Mouse (Mus musculus) stomach, embryonic 14.5 days (tissue): Measurements from ENCODE around the gene Tmem274. TPM values are rescaled to one million over a fixed set of nuclear protein-coding genes. Genes with fewer than 3 reads are reported as not detected.
"Not testable (repeated sequence)": the region's sequence is repeated elsewhere in the genome, so short reads cannot be mapped to it uniquely, and the experiment has no call there.

Experiments used
- ATAC-seq: fragments of 200-750 bp; cut with Nextera tagmentation; 2 replicates; pipeline ENCODE4 v1.8.0; 2017; ENCODE audit warnings: low read depth, moderate TSS enrichment; ENCODE audit not compliant: insufficient number of reproducible peaks, insufficient read depth, low FRiP score
- H3K27ac ChIP-seq: fragments of 300-500 bp; sonication (generic); 2 replicates; pipeline ENCODE4 v1.5.1; 2014; ENCODE audit warnings: mild to moderate bottlenecking, low read length, moderate library complexity, mixed read lengths
- H3K27me3 ChIP-seq: fragments of 300-500 bp; sonication (generic); 2 replicates; pipeline ENCODE4 v1.6.1; 2014; ENCODE audit warnings: low read length, control low read depth, mixed read lengths; ENCODE audit not compliant: control insufficient read depth, insufficient read depth
- H3K36me3 ChIP-seq: fragments of 300-500 bp; sonication (generic); 2 replicates; pipeline ENCODE4 v1.6.1; 2014; ENCODE audit warnings: mild to moderate bottlenecking, control low read depth, low read length, moderate library complexity, mixed read lengths; ENCODE audit not compliant: control insufficient read depth, insufficient read depth
- H3K4me1 ChIP-seq: fragments of 300-500 bp; sonication (generic); 2 replicates; pipeline ENCODE4 v1.6.1; 2014; ENCODE audit warnings: low read length, control low read depth, mixed read lengths; ENCODE audit not compliant: control insufficient read depth, insufficient read depth
- H3K4me2 ChIP-seq: fragments of 300-500 bp; sonication (generic); replicated peaks from 2 replicates; pipeline ENCODE4 v1.6.1; 2014; ENCODE audit warnings: low read depth, low read length, control low read depth
- H3K4me3 ChIP-seq: fragments of 300-500 bp; sonication (generic); 2 replicates; pipeline ENCODE4 v1.5.1; 2014; ENCODE audit warnings: low read depth, low read length, control low read depth
- H3K9ac ChIP-seq: fragments of 300-500 bp; sonication (generic); replicated peaks from 2 replicates; pipeline ENCODE4 v1.6.1; 2014; ENCODE audit warnings: low read depth, mild to moderate bottlenecking, control low read depth, low read length, moderate library complexity, mixed read lengths
- H3K9me3 ChIP-seq: fragments of 300-500 bp; sonication (generic); 2 replicates; pipeline ENCODE4 v1.6.1; 2016; ENCODE audit warnings: low read depth, low read length, control low read depth; ENCODE audit not compliant: control insufficient read depth
- WGBS: fragments of 180-500 bp; shearing (Covaris S2); extraction: QIAGEN DNeasy Blood & Tissue Kit; methylation state at CpG from one replicate; pipeline ENCODE4 v1.1.7; 2014; 5-methylcytosine and 5-hydroxymethylcytosine counted together
- polyA plus RNA-seq: library from polyadenylated mRNA; unstranded; fragments of >200 nt; fragmentation: Nextera tagmentation; extraction: Ambion mirVana; gene quantifications from 2 replicates; pipeline ENCODE4 v1.2.1, GENCODE M21; 2014

Tmem274 gene
- polyA plus RNA-seq, 1 experiment from 2014 or later = not detected

DNA sequence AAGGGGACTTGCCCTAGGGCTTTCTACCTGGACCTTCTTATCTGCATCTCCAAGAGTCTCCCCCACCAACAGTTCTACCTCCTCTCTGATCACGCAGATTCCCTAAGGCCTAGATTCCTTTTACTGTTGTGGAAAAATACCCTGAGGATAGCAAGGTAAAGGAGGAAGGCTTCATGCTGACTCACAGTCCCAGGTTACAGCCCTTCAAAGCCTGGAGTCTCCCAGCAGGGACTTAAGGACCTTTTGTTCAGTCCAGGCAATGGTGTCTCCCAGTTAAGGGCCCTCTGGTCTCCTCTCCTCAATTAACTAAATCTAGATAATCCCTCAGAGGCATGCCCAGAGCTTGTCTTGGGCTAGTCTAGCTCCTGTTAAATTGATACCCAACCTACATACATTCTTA is 30.9 kb upstream of the Tmem274 start:
- no peak overlapping the region for H3K9ac ChIP-seq

GRCm38 (mm10) chr4:149450636-149451035 is 26.5 kb upstream of the Tmem274 start:
- Histone ChIP-seq H3K4me1 (peaks cover 2% of the 10 kb centered on the region; the same call in 1 of the 2 replicates), H3K9me3 (no peaks in the 10 kb centered on the region), H3K27me3 (no peaks in the 10 kb centered on the region), H3K27ac (no peak overlapping the region), H3K36me3 (no peaks in the 10 kb centered on the region), H3K4me3 (no peak overlapping the region), H3K4me2 (no peak overlapping the region), H3K9ac (no peak overlapping the region)
- 84% methylated on average over 3 of the region's 3 CpGs for WGBS
- ATAC-seq = no peak

More for the DNA sequence above, 30.9 kb upstream of the Tmem274 start:
- no peak overlapping the region for H3K4me3 ChIP-seq
- H3K36me3 ChIP-seq = no peaks in the 10 kb centered on the region
- 63% methylated on average over 1 of the region's 1 CpGs for WGBS
- peak overlapping the region; percentile 88 for H3K27ac ChIP-seq
- no peak for ATAC-seq
- H3K4me1 ChIP-seq = peaks cover 4% of the 10 kb centered on the region; the same call in 1 of the 2 replicates
- H3K9me3 ChIP-seq = no peaks in the 10 kb centered on the region
- peak overlapping the region; percentile 46; the same call in 1 of the 2 replicates for H3K4me2 ChIP-seq
- H3K27me3 ChIP-seq = no peaks in the 10 kb centered on the region

GRCm38 (mm10) chr4:149453656-149454055 is 23.5 kb upstream of the Tmem274 start:
- Histone ChIP-seq H3K9me3 (no peaks in the 10 kb centered on the region), H3K4me2 (no peak overlapping the region), H3K9ac (no peak overlapping the region), H3K36me3 (no peaks in the 10 kb centered on the region), H3K4me3 (no peak overlapping the region), H3K27me3 (no peaks in the 10 kb centered on the region), H3K27ac (no peak overlapping the region), H3K4me1 (no peaks in the 10 kb centered on the region)
- no peak for ATAC-seq
- 86% methylated on average over 4 of the region's 4 CpGs for WGBS

GRCm38 (mm10) chr4:149454263-149454662 is 22.9 kb upstream of the Tmem274 start:
- no peak for ATAC-seq
- Histone ChIP-seq H3K27ac (no peak overlapping the region), H3K4me1 (no peaks in the 10 kb centered on the region), H3K27me3 (no peaks in the 10 kb centered on the region), H3K4me2 (no peak overlapping the region), H3K9me3 (no peaks in the 10 kb centered on the region), H3K9ac (no peak overlapping the region), H3K36me3 (no peaks in the 10 kb centered on the region), H3K4me3 (no peak overlapping the region)
- 81% methylated on average over 17 of the region's 17 CpGs for WGBS

DNA sequence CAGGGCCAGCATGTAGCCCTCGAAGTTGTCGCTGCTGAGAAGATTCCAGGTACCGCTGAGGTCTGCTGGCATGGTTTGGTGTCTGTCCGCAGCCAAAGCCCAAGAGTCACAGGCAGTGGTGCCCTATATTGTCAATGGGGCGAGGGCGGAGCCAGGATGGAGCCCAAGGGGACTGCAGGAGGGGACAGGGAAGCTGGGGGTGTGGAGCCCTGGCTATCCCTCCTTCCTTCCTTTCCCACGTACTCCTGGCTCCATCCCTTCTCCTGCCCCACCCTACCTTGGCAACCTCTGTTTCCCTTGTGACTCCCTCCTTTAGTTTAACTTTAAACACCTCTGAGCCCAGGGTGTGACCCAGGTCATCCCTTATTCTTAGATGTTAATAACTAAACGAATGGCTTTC is 22.3 kb upstream of the Tmem274 start, which contains the start of gene Rbp7:
Gene Rbp7, minus strand, starts transcription at position 100 of the 400 bp plus-strand sequence.
- H3K4me3 ChIP-seq = no peak within 1 kb of the TSS
- WGBS = 49% methylated on average over 8 of the region's 8 CpGs
- no peak for ATAC-seq
- no peaks in the 10 kb centered on the region for H3K4me1 ChIP-seq
- H3K27ac ChIP-seq = no peak within 1 kb of the TSS
- H3K9me3 ChIP-seq = no peaks in the 10 kb centered on the region
- no peaks in the 10 kb centered on the region for H3K36me3 ChIP-seq
- H3K27me3 ChIP-seq = no peaks in the 10 kb centered on the region
- H3K9ac ChIP-seq = no peak within 1 kb of the TSS
- no peak within 1 kb of the TSS for H3K4me2 ChIP-seq

GRCm38 (mm10) chr4:149457163-149457562 is 20.0 kb upstream of the Tmem274 start:
- H3K4me2 ChIP-seq, H3K4me3 ChIP-seq: not testable (repeated sequence)
- 86% methylated on average over 27 of the region's 27 CpGs for WGBS

GRCm38 (mm10) chr4:149457831-149458430 is 19.2 kb upstream of the Tmem274 start:
- no peaks in the 10 kb centered on the region for H3K27me3 ChIP-seq
- H3K4me3 ChIP-seq = no peak overlapping the region
- H3K9ac ChIP-seq = no peak overlapping the region
- no peaks in the 10 kb centered on the region for H3K36me3 ChIP-seq
- H3K4me2 ChIP-seq = no peak overlapping the region
- 78% methylated on average over 6 of the region's 6 CpGs for whole genome bisulfite sequencing
- no peaks in the 10 kb centered on the region for H3K4me1 ChIP-seq
- H3K27ac ChIP-seq = no peak overlapping the region
- ATAC-seq = no peak
- H3K9me3 ChIP-seq = no peaks in the 10 kb centered on the region

More at GRCm38 (mm10) chr4:149457163-149457562, 20.0 kb upstream of the Tmem274 start:
- not testable (repeated sequence) for H3K9me3 ChIP-seq, H3K27me3 ChIP-seq, H3K9ac ChIP-seq, ATAC-seq, H3K27ac ChIP-seq, H3K4me1 ChIP-seq, H3K36me3 ChIP-seq

DNA sequence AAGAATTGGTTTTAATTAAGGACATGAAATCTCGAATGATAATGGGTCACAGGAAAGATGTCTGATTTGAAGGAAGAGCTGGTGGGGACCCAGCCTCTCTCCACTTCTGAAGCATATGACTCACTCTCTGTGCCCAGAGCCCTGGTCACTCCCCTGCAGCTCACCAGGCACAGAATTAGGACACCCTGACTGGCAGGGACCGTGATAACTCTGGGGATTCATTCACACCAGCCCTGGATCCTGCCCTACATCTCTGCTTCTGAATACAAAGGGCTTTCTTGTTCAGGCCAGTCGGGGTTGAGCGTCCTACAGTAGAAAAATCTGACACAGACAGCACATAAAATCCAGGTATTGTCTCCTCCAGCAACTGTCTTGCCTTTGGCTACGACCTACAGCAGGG is 18.7 kb upstream of the Tmem274 start:
- no peak for ATAC-seq
- H3K4me3 ChIP-seq = no peak overlapping the region
- no peak overlapping the region for H3K9ac ChIP-seq
- no peak overlapping the region for H3K4me2 ChIP-seq
- no peaks in the 10 kb centered on the region for H3K9me3 ChIP-seq
- H3K4me1 ChIP-seq = no peaks in the 10 kb centered on the region
- H3K27ac ChIP-seq = no peak overlapping the region
- H3K36me3 ChIP-seq = no peaks in the 10 kb centered on the region
- H3K27me3 ChIP-seq = no peaks in the 10 kb centered on the region
- WGBS = 63% methylated on average over 5 of the region's 5 CpGs

DNA sequence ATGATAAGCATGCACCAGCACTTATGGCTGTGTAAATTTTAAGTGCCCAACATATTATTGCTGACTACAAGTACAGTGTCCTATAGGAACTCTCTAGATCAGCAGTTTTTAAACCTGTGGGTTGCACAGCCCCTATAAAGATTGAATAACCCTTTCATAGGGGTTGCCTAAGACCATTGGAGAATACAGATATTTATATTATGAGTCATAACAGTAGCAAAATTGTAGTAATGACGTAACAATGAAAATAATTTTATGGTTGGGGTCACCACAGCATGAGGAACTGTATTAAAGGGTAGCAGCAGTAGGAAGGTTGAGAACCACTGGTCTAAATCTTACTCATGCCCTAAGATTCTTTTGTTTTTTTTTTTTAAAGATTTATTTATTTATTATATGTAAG is 17.8 kb upstream of the Tmem274 start:
- no peak overlapping the region for H3K4me2 ChIP-seq
- H3K4me3 ChIP-seq = no peak overlapping the region
- ATAC-seq = no peak
- no peaks in the 10 kb centered on the region for H3K4me1 ChIP-seq
- WGBS = 69% methylated on average over 1 of the region's 1 CpGs
- H3K27ac ChIP-seq = no peak overlapping the region
- H3K27me3 ChIP-seq = no peaks in the 10 kb centered on the region
- no peaks in the 10 kb centered on the region for H3K9me3 ChIP-seq
- H3K36me3 ChIP-seq = no peaks in the 10 kb centered on the region
- no peak overlapping the region for H3K9ac ChIP-seq
